Mouse (Mus musculus) hindbrain, embryonic 11.5 days (tissue): ENCODE results near the gene Coq8a. TPM values are rescaled to one million over a fixed set of nuclear protein-coding genes. Genes with fewer than 3 reads are reported as not detected.

ENCODE experiments used
- ATAC-seq: fragments of 200-750 bp; cut with Nextera tagmentation; 2 replicates; pipeline ENCODE4 v1.8.0; 2017; ENCODE audit warnings: mild to moderate bottlenecking, moderate TSS enrichment, moderate library complexity; ENCODE audit not compliant: low FRiP score
- DNase-seq: peaks from one replicate; pipeline ENCODE4 v3.0.0-alpha.2; 2015; ENCODE audit warnings: low spot score
- H3K27ac ChIP-seq: fragments of 300-500 bp; sonication (generic); 2 replicates; pipeline ENCODE4 v1.5.1; 2014; ENCODE audit warnings: mild to moderate bottlenecking, low read depth, low read length
- H3K27me3 ChIP-seq: fragments of 300-500 bp; sonication (generic); 2 replicates; pipeline ENCODE4 v1.6.1; 2014; ENCODE audit warnings: mild to moderate bottlenecking, low read length, moderate library complexity, mixed read lengths; ENCODE audit not compliant: control insufficient read depth, insufficient read depth
- H3K36me3 ChIP-seq: fragments of 300-500 bp; sonication (generic); 2 replicates; pipeline ENCODE4 v1.6.1; 2014; ENCODE audit warnings: mild to moderate bottlenecking, low read length, moderate library complexity, mixed read lengths; ENCODE audit not compliant: control insufficient read depth, insufficient read depth
- H3K4me1 ChIP-seq: fragments of 300-500 bp; sonication (generic); replicated peaks from 2 replicates; pipeline ENCODE4 v1.6.1; 2014; ENCODE audit warnings: low read length, mixed read lengths; ENCODE audit not compliant: control insufficient read depth, insufficient read depth
- H3K4me2 ChIP-seq: fragments of 300-500 bp; sonication (generic); replicated peaks from 2 replicates; pipeline ENCODE4 v1.6.1; 2014; ENCODE audit warnings: mild to moderate bottlenecking, low read depth, low read length
- H3K4me3 ChIP-seq: fragments of 300-500 bp; sonication (generic); 2 replicates; pipeline ENCODE4 v1.5.1; 2014; ENCODE audit warnings: low read depth, low read length
- H3K9ac ChIP-seq: fragments of 300-500 bp; sonication (generic); 2 replicates; pipeline ENCODE4 v1.6.1; 2014; ENCODE audit warnings: low read depth, low read length
- H3K9me3 ChIP-seq: fragments of 300-500 bp; sonication (generic); 2 replicates; pipeline ENCODE4 v1.6.1; 2016; ENCODE audit warnings: low read length; ENCODE audit not compliant: control insufficient read depth
- WGBS: fragments of 180-500 bp; shearing (Covaris S2); extraction: QIAGEN DNeasy Blood & Tissue Kit; methylation state at CpG from one replicate; pipeline ENCODE4 v1.1.7; 2014; 5-methylcytosine and 5-hydroxymethylcytosine counted together
- polyA plus RNA-seq: library from polyadenylated mRNA; unstranded; fragments of >200 nt; fragmentation: Nextera tagmentation; extraction: Ambion mirVana; gene quantifications from 2 replicates; pipeline ENCODE4 v1.2.1, GENCODE M21; 2014

Coq8a gene
- polyA plus RNA-seq, 1 experiment from 2014 or later, result 2.3 TPM

GRCm38 (mm10) chr1:180226766-180227165, 27.4 kb upstream of the Coq8a start:
- no peak overlapping the region for H3K4me3 ChIP-seq
- WGBS, result 78% methylated on average over 3 of the region's 3 CpGs
- DNase-seq (no peak), ATAC-seq (0 out of 2 replicates have a peak, but pooled peaks have one; percentile 22)
- no peaks in the 10 kb centered on the region for H3K9me3 ChIP-seq
- no peak overlapping the region for H3K9ac ChIP-seq
- 0 out of 2 replicates have a peak overlapping the region, but pooled peaks have one; percentile 42 for H3K27ac ChIP-seq
- no peaks in the 10 kb centered on the region for H3K27me3 ChIP-seq
- no peaks in the 10 kb centered on the region for H3K36me3 ChIP-seq
- H3K4me1 ChIP-seq, result no peaks in the 10 kb centered on the region; the same call in 1 of the 2 replicates
- H3K4me2 ChIP-seq, result no peak overlapping the region

- peak overlapping the region; percentile 57 for H3K4me2 ChIP-seq
- no peaks in the 10 kb centered on the region for H3K36me3 ChIP-seq
- H3K9me3 ChIP-seq, result no peaks in the 10 kb centered on the region
- 0 out of 2 replicates have a peak overlapping the region, but pooled peaks have one; percentile 42 for H3K27ac ChIP-seq
- WGBS, result 16% methylated on average over 12 of the region's 12 CpGs
- peak overlapping the region; percentile 38 for H3K9ac ChIP-seq
- peak overlapping the region; percentile 39 for H3K4me3 ChIP-seq
- DNase-seq, result no peak
- no peaks in the 10 kb centered on the region; the same call in 1 of the 2 replicates for H3K4me1 ChIP-seq
- no peaks in the 10 kb centered on the region for H3K27me3 ChIP-seq
- ATAC-seq, result peak; percentile 37; the same call in 1 of the 2 replicates
Observed at GRCm38 (mm10) chr1:180226221-180226713, 26.9 kb upstream of the Coq8a start.

GRCm38 (mm10) chr1:180225500-180226220, 26.3 kb upstream of the Coq8a start:
- H3K4me1 ChIP-seq, result no peaks in the 10 kb centered on the region; the same call in 1 of the 2 replicates
- H3K36me3 ChIP-seq, result no peaks in the 10 kb centered on the region
- no peak overlapping the region for H3K27ac ChIP-seq
- peak overlapping the region; percentile 39 for H3K4me3 ChIP-seq
- peak overlapping the region; percentile 57 for H3K4me2 ChIP-seq
- 15% methylated on average over 21 of the region's 21 CpGs for WGBS
- ATAC-seq (peak; percentile 77), DNase-seq (peak; percentile 68)
- peak overlapping the region; percentile 38 for H3K9ac ChIP-seq
- H3K9me3 ChIP-seq, result no peaks in the 10 kb centered on the region
- H3K27me3 ChIP-seq, result no peaks in the 10 kb centered on the region

- Histone ChIP-seq H3K4me3 (no peak overlapping the region), H3K4me1 (no peaks in the 10 kb centered on the region; the same call in 1 of the 2 replicates), H3K9ac (no peak overlapping the region), H3K36me3 (no peaks in the 10 kb centered on the region), H3K27ac (no peak overlapping the region), H3K27me3 (no peaks in the 10 kb centered on the region), H3K4me2 (no peak overlapping the region), H3K9me3 (no peaks in the 10 kb centered on the region)
- DNase-seq (no peak), ATAC-seq (no peak)
- WGBS, result 86% methylated on average over 1 of the region's 1 CpGs
Observed at GRCm38 (mm10) chr1:180222007-180222406, 22.6 kb upstream of the Coq8a start.

- no peak overlapping the region for H3K4me3 ChIP-seq
- no peaks in the 10 kb centered on the region; the same call in 1 of the 2 replicates for H3K4me1 ChIP-seq
- H3K9me3 ChIP-seq, result no peaks in the 10 kb centered on the region
- no peaks in the 10 kb centered on the region for H3K36me3 ChIP-seq
- no peak for DNase-seq
- no peak overlapping the region for H3K9ac ChIP-seq
- no peaks in the 10 kb centered on the region for H3K27me3 ChIP-seq
- H3K27ac ChIP-seq, result no peak overlapping the region
- H3K4me2 ChIP-seq, result no peak overlapping the region
- ATAC-seq, result no peak
- 90% methylated on average over 19 of the region's 19 CpGs for WGBS
Observed at GRCm38 (mm10) chr1:180220791-180221542, 21.6 kb upstream of the Coq8a start.

- 72% methylated on average over 5 of the region's 5 CpGs for WGBS
- Histone ChIP-seq H3K27me3 (no peaks in the 10 kb centered on the region), H3K9ac (no peak overlapping the region), H3K27ac (no peak overlapping the region), H3K36me3 (no peaks in the 10 kb centered on the region), H3K4me3 (no peak overlapping the region), H3K4me1 (no peaks in the 10 kb centered on the region), H3K9me3 (no peaks in the 10 kb centered on the region), H3K4me2 (no peak overlapping the region)
- no peak for ATAC-seq
- no peak for DNase-seq
Observed at GRCm38 (mm10) chr1:180216541-180217276, 17.3 kb upstream of the Coq8a start.

GRCm38 (mm10) chr1:180215044-180215443, 15.6 kb upstream of the Coq8a start:
- Histone ChIP-seq H3K4me1 (no peaks in the 10 kb centered on the region), H3K9me3 (no peaks in the 10 kb centered on the region), H3K27ac (no peak overlapping the region), H3K36me3 (no peaks in the 10 kb centered on the region), H3K9ac (no peak overlapping the region), H3K4me2 (no peak overlapping the region), H3K27me3 (no peaks in the 10 kb centered on the region), H3K4me3 (no peak overlapping the region)
- ATAC-seq (no peak), DNase-seq (peak; percentile 76)
- 28% methylated on average over 4 of the region's 4 CpGs for WGBS

GRCm38 (mm10) chr1:180212911-180213310, 13.5 kb upstream of the Coq8a start:
- H3K9me3 ChIP-seq, result no peaks in the 10 kb centered on the region
- H3K4me1 ChIP-seq, result no peaks in the 10 kb centered on the region
- DNase-seq (no peak), ATAC-seq (no peak)
- H3K4me2 ChIP-seq, result no peak overlapping the region
- H3K9ac ChIP-seq, result no peak overlapping the region
- no peaks in the 10 kb centered on the region for H3K36me3 ChIP-seq
- no peak overlapping the region for H3K4me3 ChIP-seq
- H3K27ac ChIP-seq, result no peak overlapping the region
- 87% methylated on average over 5 of the region's 5 CpGs for WGBS
- H3K27me3 ChIP-seq, result no peaks in the 10 kb centered on the region
